Mouse (Mus musculus): Measurements from ENCODE around the gene Clcn2. TPM values are rescaled to one million over a fixed set of nuclear protein-coding genes. Genes with fewer than 3 reads are reported as not detected.

Clcn2 gene
- total RNA-seq, 4 experiments from 2014 or later = 1.5 to 3.3 (median 2.1) TPM

DNA sequence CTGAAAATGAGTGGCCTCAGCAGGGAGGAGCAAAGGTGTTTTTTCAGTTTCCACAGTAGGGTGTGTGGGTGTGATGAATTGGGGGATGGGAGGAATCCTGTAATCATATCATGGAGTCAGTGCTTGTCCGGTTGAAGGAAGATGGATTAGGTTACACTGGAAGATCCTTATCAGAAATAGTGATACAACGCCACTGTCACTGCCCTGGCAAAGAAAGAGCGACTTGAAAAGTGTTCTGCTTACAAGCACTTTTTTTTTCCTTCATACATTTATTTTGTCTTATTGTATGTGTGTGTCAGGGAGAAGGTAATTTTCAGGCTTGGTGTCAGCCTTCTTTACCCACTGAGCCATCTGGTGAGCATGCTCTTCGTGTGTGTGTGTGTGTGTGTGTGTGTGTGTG, 5.2 kb upstream of the Clcn2 start:
- DNase-seq (ENCODE audit: low spot score) = no peak

- no peak for DNase-seq (ENCODE audit: low spot score)
Measured at GRCm38 (mm10) chr16:20721808-20722207, 4.3 kb upstream of the Clcn2 start.

DNA sequence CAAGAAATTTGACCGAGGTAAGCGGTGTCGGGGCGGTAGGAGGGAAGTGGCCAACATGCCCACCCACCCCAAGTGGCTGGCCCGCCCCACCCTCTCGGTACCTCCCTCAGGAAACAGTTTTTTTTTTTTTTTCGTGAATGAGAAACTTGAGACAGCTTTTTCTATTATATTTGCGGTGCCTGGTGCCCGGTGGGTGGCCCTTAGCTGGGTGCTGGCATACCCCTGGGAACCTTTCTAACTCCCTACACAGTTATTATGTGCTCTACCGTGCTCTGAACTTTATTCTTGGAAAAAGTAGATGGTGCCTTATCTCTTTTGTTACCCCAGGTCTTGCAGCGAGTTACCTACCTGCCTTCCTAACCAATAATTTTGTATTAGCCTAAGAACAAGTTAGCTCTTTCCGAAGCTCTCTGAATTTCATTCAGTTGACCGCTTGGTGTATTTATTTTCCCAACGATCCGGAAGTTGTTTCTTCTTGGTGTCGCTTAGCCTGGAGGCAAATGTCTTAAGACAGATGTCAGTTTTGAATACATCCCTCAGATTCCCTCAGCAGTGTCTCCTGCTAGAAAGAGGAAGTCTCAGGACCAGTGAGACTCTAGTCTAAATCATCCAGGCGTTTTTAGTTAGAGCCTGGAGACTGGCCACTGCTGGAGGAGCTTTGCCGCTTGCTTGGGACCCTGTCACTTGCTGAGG, 578 bp upstream of the Clcn2 start:
- DNase-seq (ENCODE audit: low spot score) = no peak

- no peak for DNase-seq (ENCODE audit: low spot score)
Measured at GRCm38 (mm10) chr16:20716841-20717180, 735 bp downstream of the Clcn2 start.

DNA sequence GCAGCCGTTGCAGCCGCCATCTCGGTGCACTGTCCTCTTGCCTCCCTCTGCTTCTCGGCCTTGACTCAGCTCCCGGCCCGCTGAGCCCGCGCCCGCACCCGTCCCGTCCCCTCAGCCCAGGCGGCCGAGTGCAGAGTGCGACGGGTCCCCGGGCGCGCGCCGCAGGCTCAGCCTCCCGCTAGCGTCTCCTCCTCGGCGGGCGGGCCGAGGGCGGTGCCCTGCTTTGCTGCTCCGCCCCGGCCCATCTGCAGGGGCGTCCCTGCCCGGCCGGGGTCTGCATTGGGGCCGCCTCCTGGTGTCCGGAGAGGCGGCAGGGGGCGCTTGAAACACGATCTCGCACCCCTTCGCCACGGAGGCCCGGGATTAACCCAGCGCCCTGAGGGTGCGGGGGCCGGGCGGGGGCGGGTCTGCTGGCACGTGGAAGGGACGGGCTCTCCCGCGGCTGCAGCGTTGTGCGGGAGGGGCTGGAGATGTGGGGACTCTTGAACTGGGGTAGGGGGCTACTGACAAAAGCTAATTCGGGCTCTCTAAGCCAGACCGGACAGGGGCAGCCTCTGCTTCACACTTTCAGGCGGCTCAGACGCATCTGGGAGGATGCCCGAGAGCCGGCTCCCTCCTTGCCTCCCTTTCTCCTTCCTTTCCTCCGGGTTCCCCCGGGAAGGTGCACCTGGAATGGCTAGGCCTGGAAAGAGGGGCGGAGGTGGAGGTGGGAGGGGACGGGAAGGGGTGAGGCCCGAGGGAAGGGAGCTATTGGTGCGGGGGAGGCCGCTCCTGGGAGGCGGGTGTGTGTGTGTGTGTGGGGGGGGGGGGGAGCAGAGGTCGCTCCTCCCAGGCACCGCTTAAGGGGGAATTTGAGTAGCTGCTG, 1.3 kb downstream of the Clcn2 start:
- peak; percentile 67 for DNase-seq (ENCODE audit: low spot score)

GRCm38 (mm10) chr16:20715566-20715965, 2.0 kb downstream of the Clcn2 start:
- no peak for DNase-seq (ENCODE audit: low spot score)

GRCm38 (mm10) chr16:20715161-20715560, 2.4 kb downstream of the Clcn2 start:
- no peak for DNase-seq (ENCODE audit: low spot score)

DNA sequence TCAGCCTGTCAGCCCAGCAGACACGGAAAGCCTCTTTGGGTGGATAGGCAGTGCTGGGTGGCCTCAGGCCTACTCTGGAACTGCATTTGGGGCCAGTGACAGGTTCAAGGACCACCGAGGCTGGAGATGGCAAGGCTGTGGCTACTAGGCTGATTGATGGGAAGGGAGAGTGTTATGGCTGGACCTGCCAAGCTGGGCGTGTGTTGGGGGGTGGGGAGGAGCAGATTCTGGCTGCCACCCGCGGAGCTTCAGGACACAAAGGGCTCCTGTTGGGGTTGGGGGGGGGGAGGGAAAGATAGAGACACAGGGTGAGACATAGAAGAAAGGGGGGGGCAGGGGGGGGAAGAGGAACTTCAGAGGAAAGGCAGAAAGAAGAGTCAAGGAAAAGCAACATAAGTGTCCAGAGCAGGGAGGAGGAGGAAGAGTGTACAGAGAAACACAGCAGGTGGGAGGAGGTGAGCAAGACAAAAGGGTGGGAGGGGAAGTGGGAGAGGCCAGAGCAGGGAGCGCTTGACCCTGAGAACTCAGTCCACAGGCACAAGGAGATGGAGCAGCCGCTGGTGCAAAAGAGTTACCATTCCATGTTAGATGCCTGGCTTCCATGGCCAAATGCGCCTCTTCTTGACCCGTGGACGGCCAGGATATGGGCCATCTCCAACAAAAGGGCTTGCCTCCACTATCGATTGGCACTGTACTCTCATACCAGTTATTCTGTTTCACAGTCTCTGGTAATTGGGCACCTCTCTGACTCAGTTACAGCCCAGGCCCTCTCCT, 3.1 kb downstream of the Clcn2 start:
- no peak for DNase-seq (ENCODE audit: low spot score)

DNA sequence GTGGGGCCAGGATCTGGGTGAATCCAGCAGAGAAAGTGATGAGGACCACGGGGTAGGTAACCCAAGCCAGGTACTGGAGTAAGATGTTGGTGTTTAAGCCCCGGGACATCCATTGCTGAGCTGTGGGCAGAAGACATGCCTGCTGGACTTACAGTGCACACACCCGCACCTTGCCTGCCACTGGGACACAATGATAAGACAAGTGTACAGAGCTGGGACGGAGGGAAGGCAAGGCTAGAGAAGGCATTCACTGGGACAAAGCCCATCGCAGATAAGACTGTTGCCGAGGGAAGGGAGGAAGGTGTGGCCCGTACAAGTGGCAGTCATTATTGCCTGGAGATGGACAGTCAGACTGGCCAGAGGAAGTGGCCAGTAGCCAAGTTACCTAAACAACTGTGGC, 4.7 kb downstream of the Clcn2 start:
- DNase-seq (ENCODE audit: low spot score) = no peak

GRCm38 (mm10) chr16:20712190-20712589, 5.4 kb downstream of the Clcn2 start:
- no peak for DNase-seq (ENCODE audit: low spot score)

- DNase-seq (ENCODE audit: low spot score) = no peak
Measured at GRCm38 (mm10) chr16:20710810-20711209, 6.7 kb downstream of the Clcn2 start.

GRCm38 (mm10) chr16:20710370-20710769, 7.2 kb downstream of the Clcn2 start:
- DNase-seq (ENCODE audit: low spot score) = no peak

- no peak for DNase-seq (ENCODE audit: low spot score)
Measured at GRCm38 (mm10) chr16:20708939-20709734, 8.4 kb downstream of the Clcn2 start.

GRCm38 (mm10) chr16:20708220-20708938, 9.2 kb downstream of the Clcn2 start:
- DNase-seq (ENCODE audit: low spot score) = no peak

GRCm38 (mm10) chr16:20706407-20707055, 11.0 kb downstream of the Clcn2 start:
- no peak for DNase-seq (ENCODE audit: low spot score)

DNA sequence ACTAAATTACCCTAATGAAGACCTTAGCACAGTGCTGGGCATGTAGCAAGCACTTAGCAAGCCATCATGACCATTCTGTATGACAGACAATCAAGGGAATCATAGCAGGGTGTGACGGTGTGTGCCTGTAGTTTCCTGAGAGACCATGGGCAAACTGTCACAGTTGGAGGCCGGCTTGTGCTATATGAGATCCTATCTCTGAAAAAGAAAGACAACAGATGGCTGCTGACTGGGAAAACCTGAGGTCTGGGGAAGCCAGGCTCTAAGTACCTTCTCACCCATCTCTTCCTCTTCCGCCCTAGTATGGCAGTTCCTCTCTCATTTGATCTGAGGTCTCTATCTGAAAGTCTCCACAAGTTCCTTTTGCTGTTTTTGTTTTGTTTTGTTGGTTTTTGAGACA, 11.8 kb downstream of the Clcn2 start:
- no peak for DNase-seq (ENCODE audit: low spot score)

GRCm38 (mm10) chr16:20703699-20704400, 13.7 kb downstream of the Clcn2 start:
- no peak for DNase-seq (ENCODE audit: low spot score)

- no peak for DNase-seq (ENCODE audit: low spot score)
Measured at GRCm38 (mm10) chr16:20703071-20703470, 14.5 kb downstream of the Clcn2 start.

DNA sequence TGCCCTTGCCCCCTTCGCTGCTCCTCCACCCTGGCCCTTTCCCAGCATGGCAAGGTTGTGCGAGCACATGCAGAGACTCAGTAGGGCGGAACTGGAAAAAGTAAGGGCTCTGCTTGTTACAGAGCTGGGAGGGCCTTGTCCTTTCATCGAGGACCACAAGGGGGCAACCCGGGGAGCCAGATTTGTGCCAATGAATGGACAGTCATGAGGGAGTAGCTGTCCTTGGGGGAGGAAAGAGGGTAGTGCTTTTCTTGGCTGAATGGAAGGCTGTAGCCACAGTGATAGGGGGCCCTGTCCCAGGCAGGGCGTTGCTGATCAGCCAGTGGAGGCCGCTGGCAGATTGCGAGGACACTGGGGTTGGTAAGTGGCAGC, 15.0 kb downstream of the Clcn2 start:
- DNase-seq (ENCODE audit: low spot score) = peak; percentile 52
